Mouse (Mus musculus) neural tube, embryonic 13.5 days (tissue): ENCODE measurements around the gene Olfr155. TPM values are rescaled to one million over a fixed set of nuclear protein-coding genes. Genes with fewer than 3 reads are reported as not detected.

Experiments
- ATAC-seq: fragments of 200-750 bp; cut with Nextera tagmentation; 2 replicates; pipeline ENCODE4 v1.8.0; 2017; ENCODE audit warnings: low read depth, mild to moderate bottlenecking, moderate TSS enrichment, moderate library complexity
- H3K27ac ChIP-seq: fragments of 300-500 bp; sonication (generic); replicated peaks from 2 replicates; pipeline ENCODE4 v1.5.1; 2015; ENCODE audit warnings: moderate library complexity, mild to moderate bottlenecking, inconsistent platforms
- H3K27me3 ChIP-seq: fragments of 300-500 bp; sonication (generic); 2 replicates; pipeline ENCODE4 v1.6.1; 2015; ENCODE audit warnings: mild to moderate bottlenecking, inconsistent platforms
- H3K36me3 ChIP-seq: fragments of 300-500 bp; sonication (generic); 2 replicates; pipeline ENCODE4 v1.6.1; 2015; ENCODE audit warnings: mild to moderate bottlenecking, inconsistent platforms
- H3K4me1 ChIP-seq: fragments of 300-500 bp; sonication (generic); replicated peaks from 2 replicates; pipeline ENCODE4 v1.6.1; 2015; ENCODE audit warnings: inconsistent platforms
- H3K4me2 ChIP-seq: fragments of 300-500 bp; sonication (generic); 2 replicates; pipeline ENCODE4 v1.6.1; 2015; ENCODE audit warnings: inconsistent platforms, mild to moderate bottlenecking, moderate library complexity
- H3K4me3 ChIP-seq: fragments of 300-500 bp; sonication (generic); 2 replicates; pipeline ENCODE4 v1.5.1; 2015; ENCODE audit warnings: mild to moderate bottlenecking, inconsistent platforms
- H3K9ac ChIP-seq: fragments of 300-500 bp; sonication (generic); 2 replicates; pipeline ENCODE4 v1.6.1; 2015; ENCODE audit warnings: moderate library complexity, mild to moderate bottlenecking, inconsistent platforms
- H3K9me3 ChIP-seq: fragments of 300-500 bp; sonication (generic); 2 replicates; pipeline ENCODE4 v1.6.1; 2016; ENCODE audit warnings: inconsistent platforms
- WGBS: fragments of 180-500 bp; shearing (Covaris S2); methylation state at CpG from one replicate; pipeline ENCODE4 v1.1.7; 2015; 5-methylcytosine and 5-hydroxymethylcytosine counted together
- polyA plus RNA-seq: library from polyadenylated mRNA; unstranded; fragments of >200 nt; fragmentation: Nextera tagmentation; extraction: Ambion mirVana; gene quantifications from 2 replicates; pipeline ENCODE4 v1.2.1, GENCODE M21; 2015

The Olfr155 gene
- polyA plus RNA-seq, 1 experiment from 2014 or later: not detected

- H3K27me3 ChIP-seq: no peaks in the 10 kb centered on the region
- H3K27ac ChIP-seq: no peak overlapping the region
- no peaks in the 10 kb centered on the region for H3K9me3 ChIP-seq
- H3K36me3 ChIP-seq: no peaks in the 10 kb centered on the region
- H3K9ac ChIP-seq: no peak overlapping the region
- no peak overlapping the region for H3K4me3 ChIP-seq
- WGBS: 72% methylated on average over 4 of the region's 4 CpGs
- H3K4me1 ChIP-seq: no peaks in the 10 kb centered on the region
- H3K4me2 ChIP-seq: no peak overlapping the region
- ATAC-seq: no peak
Observed at GRCm38 (mm10) chr4:43863298-43863697, 11.9 kb downstream of the Olfr155 start.

- peaks cover 4% of the 10 kb centered on the region; the same call in 1 of the 2 replicates for H3K4me1 ChIP-seq
- WGBS: 90% methylated on average over 10 of the region's 10 CpGs
Observed at GRCm38 (mm10) chr4:43869821-43870220, 18.5 kb downstream of the Olfr155 start.

GRCm38 (mm10) chr4:43874501-43874900 is 23.1 kb downstream of the Olfr155 start:
- H3K27ac ChIP-seq: no peak overlapping the region
- peaks cover 30% of the 10 kb centered on the region for H3K4me1 ChIP-seq
- H3K4me2 ChIP-seq: peak overlapping the region; percentile 89
- no peaks in the 10 kb centered on the region for H3K27me3 ChIP-seq
- 40% methylated on average over 7 of the region's 7 CpGs for WGBS
- peak overlapping the region; percentile 83 for H3K4me3 ChIP-seq
- ATAC-seq: no peak
- no peaks in the 10 kb centered on the region for H3K9me3 ChIP-seq
- no peaks in the 10 kb centered on the region for H3K36me3 ChIP-seq
- H3K9ac ChIP-seq: peak overlapping the region; percentile 87

More at GRCm38 (mm10) chr4:43869821-43870220, 18.5 kb downstream of the Olfr155 start:
- Histone ChIP-seq H3K9ac (no peak overlapping the region), H3K27ac (no peak overlapping the region), H3K27me3 (no peaks in the 10 kb centered on the region), H3K4me2 (no peak overlapping the region), H3K9me3 (0 out of 2 replicates have a peak, but pooled peaks cover 7% of the 10 kb centered on the region), H3K36me3 (no peaks in the 10 kb centered on the region), H3K4me3 (no peak overlapping the region)
- ATAC-seq: no peak

DNA sequence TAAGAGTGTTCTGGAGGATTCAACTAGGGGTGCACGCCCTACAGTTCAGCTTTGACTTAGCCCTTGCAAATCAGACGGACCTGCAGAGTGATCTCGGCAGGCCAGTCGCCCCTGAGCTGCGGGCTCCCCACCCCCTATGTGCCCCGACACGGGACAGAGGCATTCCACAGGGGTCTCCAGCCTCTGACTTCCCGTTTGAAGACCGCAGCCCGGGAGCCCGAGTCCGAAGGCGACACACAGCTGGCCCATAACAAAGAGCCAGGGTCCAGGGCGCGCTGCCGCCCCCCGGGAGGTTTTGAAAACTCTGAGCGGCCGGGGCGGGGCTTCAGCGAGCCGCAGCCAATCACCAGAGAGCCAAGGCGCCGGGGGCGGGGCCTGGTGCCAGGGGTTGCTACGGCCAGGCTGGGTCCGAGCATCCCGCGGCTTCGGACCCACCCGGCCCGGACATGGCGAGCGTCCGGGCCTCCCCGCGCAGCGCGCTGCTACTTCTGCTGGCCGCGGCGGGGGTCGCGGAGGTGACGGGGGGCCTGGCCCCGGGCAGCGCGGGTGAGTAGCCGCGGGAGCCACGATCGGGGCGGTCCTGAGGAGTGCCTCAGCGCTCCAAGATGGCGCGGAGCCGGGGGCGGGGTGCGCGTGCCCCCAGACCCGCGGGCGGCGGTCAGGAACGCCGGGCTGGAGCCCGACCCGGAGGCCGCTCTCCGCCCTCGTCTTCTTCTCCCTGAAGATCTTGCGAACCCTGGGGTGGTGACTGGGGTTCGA is 24.0 kb downstream of the Olfr155 start, which contains the start of gene Reck:
Reck (plus strand) TSS at position 371 of the 759 bp plus-strand sequence.
- Histone ChIP-seq H3K27me3 (no peaks in the 10 kb centered on the region), H3K4me2 (peak within 1 kb of the TSS; percentile 89), H3K4me1 (peaks cover 30% of the 10 kb centered on the region), H3K9ac (peak within 1 kb of the TSS; percentile 87), H3K4me3 (peak within 1 kb of the TSS; percentile 83), H3K27ac (peak within 1 kb of the TSS; percentile 85), H3K9me3 (no peaks in the 10 kb centered on the region), H3K36me3 (no peaks in the 10 kb centered on the region)
- peak; percentile 93 for ATAC-seq
- under 1% methylated on average over 70 of the region's 73 CpGs for WGBS

- Histone ChIP-seq H3K36me3 (no peaks in the 10 kb centered on the region), H3K4me1 (peaks cover 30% of the 10 kb centered on the region), H3K9me3 (no peaks in the 10 kb centered on the region), H3K4me3 (peak overlapping the region; percentile 83), H3K4me2 (peak overlapping the region; percentile 89), H3K9ac (peak overlapping the region; percentile 87), H3K27me3 (no peaks in the 10 kb centered on the region), H3K27ac (peak overlapping the region; percentile 85)
- ATAC-seq: peak; percentile 70
- under 1% methylated on average over 20 of the region's 20 CpGs for WGBS
Observed at GRCm38 (mm10) chr4:43875919-43876411, 24.6 kb downstream of the Olfr155 start.

DNA sequence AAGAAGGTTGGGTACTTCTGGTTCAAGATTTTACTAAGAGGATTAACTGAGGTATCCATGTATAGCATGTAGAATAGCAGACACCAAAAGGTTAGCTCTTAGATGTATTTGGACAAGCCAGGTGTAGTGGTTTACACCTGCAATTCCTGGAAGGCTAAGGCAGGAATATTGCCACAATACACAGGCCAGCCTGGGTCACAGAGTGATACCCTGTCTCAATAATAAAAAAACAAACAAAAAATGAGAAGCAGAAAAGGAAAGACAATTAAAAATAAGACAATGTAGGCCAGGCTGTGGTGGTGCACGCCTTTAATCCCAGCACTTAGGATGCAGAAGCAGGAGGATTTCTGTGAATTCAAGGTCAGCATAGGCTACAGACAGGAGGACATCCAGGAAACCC is 25.9 kb downstream of the Olfr155 start:
- WGBS: 95% methylated on average over 1 of the region's 1 CpGs
- Histone ChIP-seq H3K4me3 (no peak overlapping the region), H3K27me3 (no peaks in the 10 kb centered on the region), H3K27ac (no peak overlapping the region), H3K4me2 (peak overlapping the region; percentile 89), H3K9ac (no peak overlapping the region), H3K4me1 (peaks cover 30% of the 10 kb centered on the region), H3K36me3 (no peaks in the 10 kb centered on the region), H3K9me3 (no peaks in the 10 kb centered on the region)
- no peak for ATAC-seq

- WGBS: 61% methylated on average over 5 of the region's 5 CpGs
- Histone ChIP-seq H3K9ac (peak overlapping the region; percentile 45; the same call in 1 of the 2 replicates), H3K9me3 (no peaks in the 10 kb centered on the region), H3K4me1 (peaks cover 30% of the 10 kb centered on the region), H3K4me2 (peak overlapping the region; percentile 33), H3K4me3 (no peak overlapping the region), H3K36me3 (no peaks in the 10 kb centered on the region), H3K27me3 (no peaks in the 10 kb centered on the region), H3K27ac (no peak overlapping the region)
- no peak for ATAC-seq
Observed at GRCm38 (mm10) chr4:43878121-43878776, 26.9 kb downstream of the Olfr155 start.

DNA sequence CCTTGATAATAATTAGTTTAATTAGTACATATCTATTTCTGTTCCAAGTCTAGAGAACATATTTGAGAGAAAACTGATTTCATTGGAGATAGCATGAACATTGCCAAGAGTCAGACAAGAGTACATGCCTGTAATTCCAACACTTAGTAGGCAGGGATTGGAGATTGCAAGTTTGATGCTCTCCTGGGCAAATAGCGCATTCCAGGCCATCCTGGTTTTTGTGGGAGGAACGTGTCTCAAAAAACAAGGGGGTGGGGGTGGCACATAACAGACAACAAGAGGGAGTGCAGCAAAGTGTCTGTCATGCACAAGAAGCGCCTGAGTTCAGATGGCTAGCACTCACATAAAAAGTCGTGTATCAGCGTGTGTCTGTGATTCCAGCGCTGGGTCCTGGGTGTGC is 28.2 kb downstream of the Olfr155 start:
- H3K27me3 ChIP-seq: no peaks in the 10 kb centered on the region
- no peaks in the 10 kb centered on the region for H3K9me3 ChIP-seq
- H3K4me3 ChIP-seq: no peak overlapping the region
- peaks cover 39% of the 10 kb centered on the region for H3K4me1 ChIP-seq
- no peaks in the 10 kb centered on the region for H3K36me3 ChIP-seq
- H3K9ac ChIP-seq: no peak overlapping the region
- WGBS: 87% methylated on average over 6 of the region's 6 CpGs
- H3K27ac ChIP-seq: no peak overlapping the region
- no peak for ATAC-seq
- no peak overlapping the region for H3K4me2 ChIP-seq

DNA sequence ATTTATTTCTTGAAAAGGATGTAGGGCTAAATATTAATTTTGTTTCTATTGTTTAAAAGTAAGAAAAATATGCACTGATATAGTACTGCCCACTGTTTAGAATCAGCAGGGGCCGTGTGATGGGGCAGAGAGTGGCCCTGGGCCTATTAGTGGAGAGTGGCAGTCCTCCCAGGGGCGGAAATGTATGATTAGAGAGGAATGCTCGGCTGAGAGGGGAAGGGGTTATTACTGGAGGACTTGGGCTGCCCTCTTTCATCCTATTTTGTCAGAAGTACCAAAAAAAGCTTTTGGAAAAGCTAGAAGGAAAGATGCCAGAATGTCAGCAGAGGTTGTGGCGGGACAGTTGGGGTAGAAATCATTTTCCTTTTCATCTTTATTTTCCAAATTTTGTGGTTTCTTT is 32.8 kb downstream of the Olfr155 start:
- H3K4me1 ChIP-seq: peaks cover 18% of the 10 kb centered on the region
- H3K9ac ChIP-seq: no peak overlapping the region
- no peaks in the 10 kb centered on the region for H3K9me3 ChIP-seq
- no peaks in the 10 kb centered on the region for H3K27me3 ChIP-seq
- 39% methylated on average over 4 of the region's 4 CpGs for WGBS
- H3K4me2 ChIP-seq: no peak overlapping the region
- H3K36me3 ChIP-seq: no peaks in the 10 kb centered on the region
- ATAC-seq: no peak
- no peak overlapping the region for H3K4me3 ChIP-seq
- H3K27ac ChIP-seq: no peak overlapping the region

DNA sequence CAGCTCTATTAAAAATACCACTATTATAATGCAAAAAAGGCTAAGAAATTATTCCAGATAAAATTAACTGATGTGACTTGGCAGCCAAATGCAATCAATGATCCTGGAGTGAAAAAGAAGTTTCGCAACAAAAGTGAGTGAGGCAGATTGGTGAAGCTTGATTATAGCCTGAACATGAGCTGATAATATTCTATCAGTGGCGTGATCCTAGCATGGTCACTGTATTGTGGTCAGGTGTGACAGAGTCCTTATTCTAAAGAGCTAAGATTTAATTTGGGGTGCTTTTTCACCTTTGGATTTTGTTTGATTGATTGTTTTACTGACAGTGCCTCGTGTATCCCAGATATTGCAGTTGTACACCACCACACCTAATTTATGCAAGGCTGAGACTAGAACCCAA is 39.9 kb downstream of the Olfr155 start:
- Histone ChIP-seq H3K27me3 (no peaks in the 10 kb centered on the region), H3K27ac (no peak overlapping the region), H3K9ac (no peak overlapping the region), H3K4me2 (no peak overlapping the region), H3K4me1 (0 out of 2 replicates have a peak, but pooled peaks cover 2% of the 10 kb centered on the region), H3K9me3 (no peaks in the 10 kb centered on the region), H3K36me3 (peaks cover 10% of the 10 kb centered on the region), H3K4me3 (no peak overlapping the region)
- ATAC-seq: no peak
- WGBS: 86% methylated on average over 3 of the region's 3 CpGs

- no peak overlapping the region for H3K9ac ChIP-seq
- peaks cover 47% of the 10 kb centered on the region for H3K36me3 ChIP-seq
- no peaks in the 10 kb centered on the region for H3K27me3 ChIP-seq
- no peak overlapping the region for H3K4me3 ChIP-seq
- no peak overlapping the region for H3K27ac ChIP-seq
- no peaks in the 10 kb centered on the region for H3K9me3 ChIP-seq
- no peaks in the 10 kb centered on the region for H3K4me1 ChIP-seq
- no peak for ATAC-seq
- H3K4me2 ChIP-seq: no peak overlapping the region
Observed at GRCm38 (mm10) chr4:43897209-43897608, 45.8 kb downstream of the Olfr155 start.

GRCm38 (mm10) chr4:43899197-43899596 is 47.8 kb downstream of the Olfr155 start:
- Histone ChIP-seq H3K4me1 (no peaks in the 10 kb centered on the region), H3K36me3 (peaks cover 58% of the 10 kb centered on the region), H3K9me3 (no peaks in the 10 kb centered on the region), H3K4me3 (no peak overlapping the region), H3K4me2 (no peak overlapping the region), H3K9ac (no peak overlapping the region), H3K27me3 (no peaks in the 10 kb centered on the region), H3K27ac (no peak overlapping the region)
- WGBS: 78% methylated on average over 8 of the region's 8 CpGs
- no peak for ATAC-seq
